Mouse (Mus musculus) brain, embryonic 14.5 days (tissue): ENCODE results near the gene Hcn1.

Experiments used
- CTCF ChIP-seq: fragments of 200-500 bp; IDR thresholded peaks from 2 replicates; pipeline ENCODE4 v1.5.1; 2012; ENCODE audit warnings: inconsistent platforms, mild to moderate bottlenecking, moderate library complexity, borderline replicate concordance; ENCODE audit not compliant: insufficient read depth, insufficient read length; ENCODE audit errors: extremely low read depth
- POLR2A ChIP-seq: fragments of 200-500 bp; IDR thresholded peaks from 2 replicates; pipeline ENCODE4 v1.6.1; 2012; ENCODE audit warnings: mild to moderate bottlenecking, inconsistent platforms, borderline replicate concordance; ENCODE audit not compliant: poor library complexity, insufficient read depth, insufficient read length, severe bottlenecking; ENCODE audit errors: extremely low read depth

DNA sequence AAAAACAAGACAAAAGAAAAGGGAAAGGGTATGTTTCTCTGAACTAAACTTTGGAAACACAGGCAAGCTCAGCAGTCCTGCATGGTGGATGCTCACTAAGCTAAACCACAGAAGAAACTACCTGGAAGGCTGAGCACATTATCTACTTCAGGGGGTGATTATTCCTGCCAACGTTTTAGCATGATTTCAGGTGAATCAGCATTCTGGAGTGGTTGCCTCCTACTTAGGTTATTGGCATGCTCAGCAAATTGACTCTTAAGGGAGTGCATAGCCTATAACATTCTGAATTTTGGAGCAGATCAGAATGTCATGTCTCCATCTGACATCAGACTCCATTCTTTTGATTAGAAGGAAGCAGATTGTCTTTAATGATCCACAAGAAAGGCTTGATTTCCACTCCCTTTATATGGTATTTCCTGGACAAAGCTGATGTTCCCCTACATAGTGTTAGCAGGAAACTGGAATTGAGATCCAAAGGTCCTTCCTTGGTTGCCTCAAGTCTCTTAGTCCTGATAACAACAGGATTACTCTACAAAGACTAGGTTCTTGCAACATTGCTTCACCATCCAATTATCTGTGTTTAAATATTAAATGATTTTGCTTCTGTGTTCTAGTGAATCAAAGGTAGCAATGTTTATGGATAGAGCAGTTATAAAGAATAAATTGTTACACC is 345.7 kb downstream of the Hcn1 start:
- TF ChIP-seq CTCF (no peak), POLR2A (no peak)
